Mouse (Mus musculus) forebrain, postnatal 0 days (tissue): ENCODE measurements at regions not wholly inside any gene's neighbourhood (a gene's known extent, or its start where the extent isn't known, plus 50 kb on each side); places are given as distances from the start of the nearest gene placed in this dataset.

Source experiments
- ATAC-seq: fragments of 200-750 bp; cut with Nextera tagmentation; 2 replicates; pipeline ENCODE4 v1.8.0; 2017; ENCODE audit warnings: mild to moderate bottlenecking, moderate library complexity
- DNase-seq: peaks from one replicate; pipeline ENCODE4 v3.0.0-alpha.2; 2015
- H3K27ac ChIP-seq: fragments of 300-500 bp; sonication (generic); 2 replicates; pipeline ENCODE4 v1.5.1; 2014; ENCODE audit warnings: low read depth, mild to moderate bottlenecking, antibody characterized with exemption, low read length, moderate library complexity, mixed read lengths
- H3K27me3 ChIP-seq: fragments of 300-500 bp; sonication (generic); 2 replicates; pipeline ENCODE4 v1.6.1; 2014; ENCODE audit warnings: mild to moderate bottlenecking, low read length, mixed read lengths; ENCODE audit not compliant: insufficient read depth
- H3K36me3 ChIP-seq: fragments of 300-500 bp; sonication (generic); 2 replicates; pipeline ENCODE4 v1.6.1; 2014; ENCODE audit warnings: mild to moderate bottlenecking, moderate library complexity; ENCODE audit not compliant: insufficient read depth
- H3K4me1 ChIP-seq: fragments of 300-500 bp; sonication (generic); 2 replicates; pipeline ENCODE4 v1.6.1; 2014; ENCODE audit warnings: antibody characterized with exemption; ENCODE audit not compliant: insufficient read depth
- H3K4me2 ChIP-seq: fragments of 300-500 bp; sonication (generic); 2 replicates; pipeline ENCODE4 v1.6.1; 2014; ENCODE audit warnings: low read depth, mild to moderate bottlenecking, moderate library complexity
- H3K4me3 ChIP-seq: fragments of 300-500 bp; sonication (generic); 2 replicates; pipeline ENCODE4 v1.5.1; 2014; ENCODE audit warnings: low read depth, low read length, mixed read lengths
- H3K9ac ChIP-seq: fragments of 300-500 bp; sonication (generic); 2 replicates; pipeline ENCODE4 v1.6.1; 2014; ENCODE audit warnings: mild to moderate bottlenecking
- H3K9me3 ChIP-seq: fragments of 300-500 bp; sonication (generic); 2 replicates; pipeline ENCODE4 v1.6.1; 2016; ENCODE audit warnings: low read length
- CTCF ChIP-seq: sonication (generic); IDR thresholded peaks from 2 replicates; pipeline ENCODE4 v1.5.1; 2016; ENCODE audit warnings: antibody characterized with exemption, control low read depth, low read depth
- WGBS: fragments of 180-500 bp; shearing (Covaris S2); extraction: QIAGEN DNeasy Blood & Tissue Kit; methylation state at CpG from one replicate; pipeline ENCODE4 v1.1.7; 2014; 5-methylcytosine and 5-hydroxymethylcytosine counted together

DNA sequence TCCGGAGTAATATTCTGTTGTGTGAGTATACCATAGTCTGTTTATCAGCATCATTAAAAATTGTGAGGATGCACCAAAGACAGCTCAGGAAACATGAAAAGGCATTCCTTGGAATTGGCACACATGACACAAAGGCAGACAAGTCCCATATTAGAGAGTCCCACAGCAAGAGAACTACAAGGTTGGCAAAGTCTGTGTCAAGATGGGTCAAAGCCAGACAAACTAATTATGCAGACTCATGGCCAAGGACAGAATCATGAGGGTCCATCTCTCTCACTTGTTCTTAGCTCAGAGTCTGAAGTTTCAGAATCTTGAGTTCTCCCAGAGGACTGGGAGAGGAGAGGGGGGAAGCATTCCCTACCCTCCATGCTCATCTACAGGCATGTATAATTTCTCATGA, 731.1 kb downstream of the Adgrl2 start:
- Histone ChIP-seq H3K36me3 (no peaks in the 10 kb centered on the region), H3K9me3 (no peaks in the 10 kb centered on the region), H3K4me2 (no peak overlapping the region), H3K27me3 (no peaks in the 10 kb centered on the region), H3K4me3 (no peak overlapping the region), H3K9ac (no peak overlapping the region), H3K4me1 (no peaks in the 10 kb centered on the region), H3K27ac (no peak overlapping the region)
- TF ChIP-seq CTCF, result no peak
- ATAC-seq (no peak), DNase-seq (no peak)
- 85% methylated on average over 1 of the region's 1 CpGs for WGBS

DNA sequence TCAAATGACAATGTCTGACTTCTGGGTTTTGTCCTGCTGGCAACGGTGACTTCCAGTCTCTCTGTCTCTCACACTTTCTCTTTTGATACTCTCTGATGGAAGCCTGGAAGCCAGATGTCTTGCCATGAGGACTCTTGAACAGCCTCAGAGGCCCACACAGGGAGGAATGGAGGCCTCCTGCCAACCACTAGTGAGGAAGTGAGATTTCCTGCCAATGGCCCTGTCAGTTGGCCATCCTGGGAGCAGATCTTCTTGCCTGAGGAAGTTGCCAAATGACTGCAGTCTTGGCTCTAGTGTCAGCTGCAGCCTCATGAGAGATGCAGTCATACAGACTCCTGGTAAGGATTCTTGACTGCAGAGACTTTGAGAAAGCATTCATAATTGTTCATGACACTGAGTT, 741.7 kb downstream of the Adgrl2 start:
- Histone ChIP-seq H3K4me2 (no peak overlapping the region), H3K9ac (no peak overlapping the region), H3K4me1 (no peaks in the 10 kb centered on the region), H3K36me3 (no peaks in the 10 kb centered on the region), H3K4me3 (no peak overlapping the region), H3K27ac (no peak overlapping the region), H3K9me3 (no peaks in the 10 kb centered on the region), H3K27me3 (no peaks in the 10 kb centered on the region)
- 57% methylated on average over 1 of the region's 1 CpGs for WGBS
- TF ChIP-seq CTCF, result no peak
- peak; percentile 74 for DNase-seq
- ATAC-seq, result peak; percentile 87

DNA sequence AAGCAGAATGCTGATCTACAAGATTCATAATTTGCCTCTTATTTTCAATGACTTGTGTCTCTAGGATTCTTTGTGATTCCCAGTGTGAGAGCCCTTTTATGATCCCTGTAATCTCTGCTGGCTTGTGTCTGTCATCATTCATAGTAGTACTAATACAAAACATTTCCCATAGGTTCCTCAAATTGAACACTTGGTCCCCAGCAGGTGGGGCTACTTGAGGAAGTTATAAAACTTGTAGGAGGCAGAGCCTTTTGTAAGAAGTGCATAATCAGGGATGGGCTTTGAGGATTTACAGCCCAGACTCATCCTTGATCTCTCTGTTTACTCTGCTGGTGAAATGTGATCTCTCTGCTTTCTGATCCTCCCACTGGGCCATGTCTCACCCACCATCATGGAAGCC, 743.6 kb downstream of the Adgrl2 start:
- H3K9me3 ChIP-seq, result no peaks in the 10 kb centered on the region
- ATAC-seq, result no peak

DNA sequence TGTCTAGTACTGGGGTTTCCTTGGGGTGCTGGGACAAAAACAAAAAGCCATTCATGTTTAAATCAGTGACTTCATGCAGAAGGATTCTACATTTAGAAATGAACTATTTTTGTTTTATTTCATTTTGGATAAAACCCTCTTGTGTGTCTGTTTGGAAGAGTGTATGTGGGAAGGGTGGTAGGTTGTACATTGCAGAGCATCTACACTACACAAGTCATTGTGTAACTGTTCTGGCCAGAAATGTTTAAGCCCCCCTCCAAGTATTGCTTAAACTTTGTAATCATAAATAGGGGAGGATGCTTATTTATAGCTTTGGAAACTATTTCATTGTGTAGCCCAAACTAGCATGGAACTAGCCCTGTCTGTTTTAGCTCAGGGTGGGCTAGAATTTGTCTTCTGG, 752.3 kb downstream of the Adgrl2 start:
- H3K4me3 ChIP-seq, result no peak overlapping the region
- no peaks in the 10 kb centered on the region for H3K9me3 ChIP-seq
- no peak overlapping the region for H3K4me2 ChIP-seq
- no peak for DNase-seq
- no peaks in the 10 kb centered on the region for H3K36me3 ChIP-seq
- TF ChIP-seq CTCF, result no peak
- no peaks in the 10 kb centered on the region for H3K27me3 ChIP-seq
- ATAC-seq, result no peak
- H3K4me1 ChIP-seq, result no peaks in the 10 kb centered on the region
- H3K27ac ChIP-seq, result no peak overlapping the region
- no peak overlapping the region for H3K9ac ChIP-seq

More for the DNA sequence above, 743.6 kb downstream of the Adgrl2 start:
- H3K9ac ChIP-seq, result no peak overlapping the region
- DNase-seq, result no peak
- TF ChIP-seq CTCF, result no peak
- no peaks in the 10 kb centered on the region for H3K36me3 ChIP-seq
- H3K4me3 ChIP-seq, result no peak overlapping the region
- no peaks in the 10 kb centered on the region for H3K4me1 ChIP-seq
- no peaks in the 10 kb centered on the region for H3K27me3 ChIP-seq
- H3K4me2 ChIP-seq, result no peak overlapping the region
- no peak overlapping the region for H3K27ac ChIP-seq

DNA sequence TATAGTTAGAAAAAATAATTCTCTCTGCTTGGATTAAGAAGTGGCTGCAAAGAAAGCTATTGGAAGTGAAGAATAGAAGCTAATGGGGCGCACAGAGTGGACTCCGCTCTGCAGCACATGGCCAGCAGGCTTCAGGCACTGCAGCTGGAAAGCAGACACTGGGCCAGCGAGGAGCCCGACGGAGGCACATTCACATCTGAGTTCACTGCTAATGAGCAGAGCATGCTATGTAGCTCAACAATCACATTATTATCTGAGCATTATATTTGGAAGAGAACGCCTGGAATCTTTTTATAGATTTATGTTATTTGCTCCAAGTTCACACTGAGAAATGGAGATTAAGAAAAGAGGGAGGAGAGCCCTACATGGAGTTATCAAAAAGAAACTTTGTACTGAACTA, 752.8 kb downstream of the Adgrl2 start:
- Histone ChIP-seq H3K27me3 (no peaks in the 10 kb centered on the region), H3K9me3 (no peaks in the 10 kb centered on the region), H3K27ac (no peak overlapping the region), H3K36me3 (no peaks in the 10 kb centered on the region), H3K9ac (no peak overlapping the region), H3K4me2 (no peak overlapping the region), H3K4me1 (no peaks in the 10 kb centered on the region), H3K4me3 (no peak overlapping the region)
- no peak for TF ChIP-seq CTCF
- no peak for DNase-seq
- 39% methylated on average over 6 of the region's 6 CpGs for WGBS
- ATAC-seq, result no peak

DNA sequence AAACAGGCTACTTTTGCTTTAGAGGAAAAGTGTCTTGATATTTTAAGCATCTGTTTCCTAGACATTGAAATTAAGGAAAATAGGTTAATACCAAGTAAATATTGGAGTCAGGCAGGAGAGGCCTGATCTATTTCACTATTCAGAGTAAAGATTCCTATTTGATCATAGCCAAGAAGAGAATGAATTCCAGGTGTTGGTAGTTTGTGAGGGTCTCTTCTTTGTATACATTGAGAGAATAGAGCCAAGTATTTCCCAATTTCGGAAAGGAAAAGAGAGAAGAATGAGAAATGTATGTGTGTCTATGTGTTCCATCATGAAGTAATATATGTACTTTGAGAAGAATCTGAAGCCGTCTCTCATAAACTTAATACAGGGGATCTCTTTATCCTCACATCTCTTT, 756.7 kb downstream of the Adgrl2 start:
- Histone ChIP-seq H3K4me3 (no peak overlapping the region), H3K27me3 (no peaks in the 10 kb centered on the region), H3K4me2 (no peak overlapping the region), H3K9ac (no peak overlapping the region), H3K4me1 (no peaks in the 10 kb centered on the region), H3K9me3 (no peaks in the 10 kb centered on the region), H3K36me3 (no peaks in the 10 kb centered on the region), H3K27ac (no peak overlapping the region)
- WGBS, result 91% methylated on average over 2 of the region's 2 CpGs
- DNase-seq (no peak), ATAC-seq (no peak)
- TF ChIP-seq CTCF, result no peak

DNA sequence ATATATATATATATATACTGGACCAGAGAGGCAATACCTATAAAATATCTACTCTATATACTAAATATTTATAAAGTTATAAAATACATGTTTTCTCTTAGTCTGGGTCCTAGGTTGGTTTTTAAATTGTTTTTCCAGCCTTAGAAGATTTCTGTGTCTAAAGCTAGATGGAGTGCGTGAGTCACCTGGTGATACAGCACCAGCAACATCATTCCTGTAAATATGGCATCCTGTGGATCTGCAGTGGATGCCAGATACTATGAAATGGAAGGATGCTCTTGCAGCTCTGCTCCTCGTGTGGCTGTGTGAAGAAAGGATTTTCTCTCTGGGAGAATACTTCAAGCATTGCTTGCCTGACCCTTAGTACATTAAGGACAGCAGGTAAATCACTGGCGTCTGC, 761.2 kb downstream of the Adgrl2 start:
- ATAC-seq (no peak), DNase-seq (no peak)
- H3K27me3 ChIP-seq, result no peaks in the 10 kb centered on the region
- H3K27ac ChIP-seq, result no peak overlapping the region
- no peaks in the 10 kb centered on the region for H3K36me3 ChIP-seq
- 0 out of 2 replicates have a peak, but pooled peaks have one; percentile 5 for TF ChIP-seq CTCF
- no peak overlapping the region for H3K4me2 ChIP-seq
- 66% methylated on average over 3 of the region's 3 CpGs for WGBS
- H3K4me1 ChIP-seq, result no peaks in the 10 kb centered on the region
- no peak overlapping the region for H3K4me3 ChIP-seq
- H3K9ac ChIP-seq, result no peak overlapping the region
- H3K9me3 ChIP-seq, result no peaks in the 10 kb centered on the region
